Mouse (Mus musculus): ENCODE measurements around the gene 5730596B20Rik. TPM values are rescaled to one million over a fixed set of nuclear protein-coding genes. Genes with fewer than 3 reads are reported as not detected.

Gene 5730596B20Rik
- polyA plus RNA-seq, 1 experiment from 2014 or later, result 3.4 TPM

GRCm38 (mm10) chr6:52161336-52162092 lies 15.8 kb upstream of the 5730596B20Rik start:
- no peak for ATAC-seq
- peaks cover 10% of the 10 kb centered on the region for H3K4me1 ChIP-seq (ENCODE audit: control insufficient read depth, insufficient read depth, low read depth, low read length)
- no peaks in the 10 kb centered on the region for H3K9me3 ChIP-seq (ENCODE audit: control insufficient read depth, low read length)
- H3K4me3 ChIP-seq (ENCODE audit: low read length), result peak overlapping the region; percentile 67
- peak overlapping the region; percentile 80 for H3K4me2 ChIP-seq (ENCODE audit: low read length)
- H3K36me3 ChIP-seq (ENCODE audit: control insufficient read depth, insufficient read depth, low read length), result no peaks in the 10 kb centered on the region
- peaks cover under 1% of the 10 kb centered on the region for H3K27me3 ChIP-seq (replicated peaks; ENCODE audit: control insufficient read depth, insufficient read depth, low read length)
- H3K9ac ChIP-seq (ENCODE audit: low read depth, low read length), result peak overlapping the region; percentile 67
- 6% methylated on average over 8 of the region's 8 CpGs for WGBS
- H3K27ac ChIP-seq (ENCODE audit: low read depth, low read length), result peak overlapping the region; percentile 80

- 10% methylated on average over 1 of the region's 1 CpGs for WGBS
- no peaks in the 10 kb centered on the region for H3K36me3 ChIP-seq (ENCODE audit: control insufficient read depth, insufficient read depth, low read length)
- H3K9me3 ChIP-seq (ENCODE audit: control insufficient read depth, low read length), result no peaks in the 10 kb centered on the region
- H3K27me3 ChIP-seq (replicated peaks; ENCODE audit: control insufficient read depth, insufficient read depth, low read length), result no peaks in the 10 kb centered on the region; the same call in 1 of the 2 replicates
- H3K4me1 ChIP-seq (ENCODE audit: control insufficient read depth, insufficient read depth, low read depth, low read length), result peaks cover 10% of the 10 kb centered on the region
- H3K4me2 ChIP-seq (ENCODE audit: low read length), result peak overlapping the region; percentile 80
- H3K9ac ChIP-seq (ENCODE audit: low read depth, low read length), result peak overlapping the region; percentile 36
- H3K27ac ChIP-seq (ENCODE audit: low read depth, low read length), result peak overlapping the region; percentile 69
- H3K4me3 ChIP-seq (ENCODE audit: low read length), result peak overlapping the region; percentile 28
- no peak for ATAC-seq
Observed at GRCm38 (mm10) chr6:52162093-52162380, 15.3 kb upstream of the 5730596B20Rik start.

- Histone ChIP-seq H3K36me3 (ENCODE audit: control insufficient read depth, insufficient read depth, low read length) (no peaks in the 10 kb centered on the region), H3K27me3 (replicated peaks; ENCODE audit: control insufficient read depth, insufficient read depth, low read length) (no peaks in the 10 kb centered on the region; the same call in 1 of the 2 replicates), H3K4me1 (ENCODE audit: control insufficient read depth, insufficient read depth, low read depth, low read length) (peaks cover 10% of the 10 kb centered on the region), H3K9ac (ENCODE audit: low read depth, low read length) (peak overlapping the region; percentile 83), H3K27ac (ENCODE audit: low read depth, low read length) (peak overlapping the region; percentile 97), H3K4me3 (ENCODE audit: low read length) (peak overlapping the region; percentile 57), H3K4me2 (ENCODE audit: low read length) (peak overlapping the region; percentile 80), H3K9me3 (ENCODE audit: control insufficient read depth, low read length) (no peaks in the 10 kb centered on the region)
- ATAC-seq, result no peak
- 5% methylated on average over 14 of the region's 14 CpGs for WGBS
Observed at GRCm38 (mm10) chr6:52162611-52163365, 14.5 kb upstream of the 5730596B20Rik start.

GRCm38 (mm10) chr6:52163366-52164031 lies 13.8 kb upstream of the 5730596B20Rik start:
- no peaks in the 10 kb centered on the region for H3K36me3 ChIP-seq (ENCODE audit: control insufficient read depth, insufficient read depth, low read length)
- H3K4me2 ChIP-seq (ENCODE audit: low read length), result peak overlapping the region; percentile 80
- H3K27ac ChIP-seq (ENCODE audit: low read depth, low read length), result peak overlapping the region; percentile 97
- 3% methylated on average over 17 of the region's 17 CpGs for WGBS
- no peaks in the 10 kb centered on the region for H3K9me3 ChIP-seq (ENCODE audit: control insufficient read depth, low read length)
- ATAC-seq, result no peak
- H3K27me3 ChIP-seq (replicated peaks; ENCODE audit: control insufficient read depth, insufficient read depth, low read length), result no peaks in the 10 kb centered on the region
- H3K4me3 ChIP-seq (ENCODE audit: low read length), result peak overlapping the region; percentile 57
- peaks cover 5% of the 10 kb centered on the region; the same call in 1 of the 2 replicates for H3K4me1 ChIP-seq (ENCODE audit: control insufficient read depth, insufficient read depth, low read depth, low read length)
- H3K9ac ChIP-seq (ENCODE audit: low read depth, low read length), result peak overlapping the region; percentile 83

GRCm38 (mm10) chr6:52164051-52164625 lies 13.2 kb upstream of the 5730596B20Rik start:
- Histone ChIP-seq H3K9me3 (ENCODE audit: control insufficient read depth, low read length) (no peaks in the 10 kb centered on the region), H3K9ac (ENCODE audit: low read depth, low read length) (peak overlapping the region; percentile 83), H3K27me3 (replicated peaks; ENCODE audit: control insufficient read depth, insufficient read depth, low read length) (no peaks in the 10 kb centered on the region), H3K4me1 (ENCODE audit: control insufficient read depth, insufficient read depth, low read depth, low read length) (no peaks in the 10 kb centered on the region), H3K27ac (ENCODE audit: low read depth, low read length) (peak overlapping the region; percentile 97), H3K36me3 (ENCODE audit: control insufficient read depth, insufficient read depth, low read length) (no peaks in the 10 kb centered on the region), H3K4me2 (ENCODE audit: low read length) (peak overlapping the region; percentile 80), H3K4me3 (ENCODE audit: low read length) (peak overlapping the region; percentile 57)
- under 1% methylated on average over 39 of the region's 39 CpGs for WGBS
- ATAC-seq, result no peak

GRCm38 (mm10) chr6:52164626-52165440 lies 12.5 kb upstream of the 5730596B20Rik start, which contains the start of gene Hoxa2:
Gene Hoxa2 (minus strand): TSS chr6:52164831.
- Histone ChIP-seq H3K27ac (ENCODE audit: low read depth, low read length) (peak within 1 kb of the TSS; percentile 97), H3K4me1 (ENCODE audit: control insufficient read depth, insufficient read depth, low read depth, low read length) (peaks cover under 1% of the 10 kb centered on the region; the same call in 1 of the 2 replicates), H3K4me2 (ENCODE audit: low read length) (peak within 1 kb of the TSS; percentile 80), H3K36me3 (ENCODE audit: control insufficient read depth, insufficient read depth, low read length) (no peaks in the 10 kb centered on the region), H3K9me3 (ENCODE audit: control insufficient read depth, low read length) (no peaks in the 10 kb centered on the region), H3K9ac (ENCODE audit: low read depth, low read length) (peak within 1 kb of the TSS; percentile 83), H3K27me3 (replicated peaks; ENCODE audit: control insufficient read depth, insufficient read depth, low read length) (peaks cover 3% of the 10 kb centered on the region; the same call in 1 of the 2 replicates), H3K4me3 (ENCODE audit: low read length) (peak within 1 kb of the TSS; percentile 57)
- WGBS, result under 1% methylated on average over 25 of the region's 25 CpGs
- ATAC-seq, result peak; percentile 72

GRCm38 (mm10) chr6:52165441-52166370 lies 11.6 kb upstream of the 5730596B20Rik start:
- H3K27ac ChIP-seq (ENCODE audit: low read depth, low read length), result peak overlapping the region; percentile 97
- H3K27me3 ChIP-seq (replicated peaks; ENCODE audit: control insufficient read depth, insufficient read depth, low read length), result peaks cover 4% of the 10 kb centered on the region; the same call in 1 of the 2 replicates
- H3K4me1 ChIP-seq (ENCODE audit: control insufficient read depth, insufficient read depth, low read depth, low read length), result peaks cover 3% of the 10 kb centered on the region; the same call in 1 of the 2 replicates
- H3K9ac ChIP-seq (ENCODE audit: low read depth, low read length), result peak overlapping the region; percentile 83
- peak overlapping the region; percentile 80 for H3K4me2 ChIP-seq (ENCODE audit: low read length)
- H3K4me3 ChIP-seq (ENCODE audit: low read length), result peak overlapping the region; percentile 57
- 1% methylated on average over 28 of the region's 28 CpGs for WGBS
- no peak for ATAC-seq
- no peaks in the 10 kb centered on the region for H3K36me3 ChIP-seq (ENCODE audit: control insufficient read depth, insufficient read depth, low read length)
- H3K9me3 ChIP-seq (ENCODE audit: control insufficient read depth, low read length), result no peaks in the 10 kb centered on the region

Data from hindbrain, embryonic 16.5 days (tissue).